Mouse (Mus musculus) T-helper 2 cell (primary cell): Measurements from ENCODE around the gene Erbb3.

ENCODE experiments used
- in situ Hi-C: fragments of 300-600 bp; cut with MboI, MseI; formaldehyde crosslinking; loops from one replicate; pipeline ENCODE4 v1.15.1; 2025; ENCODE audit warnings: high pct_unique_total_duplicates

Erbb3 gene

DNA sequence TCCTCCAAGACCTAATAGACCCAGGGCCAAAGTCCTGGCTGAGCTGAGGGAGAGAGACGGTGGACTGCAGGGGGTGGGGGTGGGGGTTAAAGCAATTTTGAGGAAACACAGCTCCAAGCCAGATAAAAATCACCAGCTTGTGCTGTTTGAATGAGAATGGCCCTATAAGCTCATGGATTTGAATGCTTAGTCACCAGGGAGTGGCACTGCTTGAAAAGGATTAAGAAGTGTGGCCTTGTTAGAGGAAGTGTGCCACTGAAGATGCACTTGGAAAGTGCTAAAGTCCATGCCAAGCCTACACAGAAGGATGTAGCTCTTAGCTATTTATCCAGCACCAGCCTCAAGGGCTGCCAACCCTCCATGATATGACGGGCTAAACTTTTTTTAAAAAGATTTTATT, 54.2 kb downstream of the Erbb3 start:
- in situ Hi-C loops, result no loop called here

- in situ Hi-C loops, result loop anchor here (5.0 kb wide), 1 partner anchor 34 kb away; the partner anchor contains the start of gene Myl6
Observed at GRCm38 (mm10) chr10:128526366-128527356, 62.8 kb downstream of the Erbb3 start.

- in situ Hi-C loops, result loop anchor here (5.0 kb wide), 1 partner anchor 33 kb away; the partner anchor contains the start of gene Myl6
Observed at GRCm38 (mm10) chr10:128525671-128526308, 63.7 kb downstream of the Erbb3 start, which contains the start of gene Esyt1. TSS of gene Esyt1 (minus strand) at chr10:128525871.

DNA sequence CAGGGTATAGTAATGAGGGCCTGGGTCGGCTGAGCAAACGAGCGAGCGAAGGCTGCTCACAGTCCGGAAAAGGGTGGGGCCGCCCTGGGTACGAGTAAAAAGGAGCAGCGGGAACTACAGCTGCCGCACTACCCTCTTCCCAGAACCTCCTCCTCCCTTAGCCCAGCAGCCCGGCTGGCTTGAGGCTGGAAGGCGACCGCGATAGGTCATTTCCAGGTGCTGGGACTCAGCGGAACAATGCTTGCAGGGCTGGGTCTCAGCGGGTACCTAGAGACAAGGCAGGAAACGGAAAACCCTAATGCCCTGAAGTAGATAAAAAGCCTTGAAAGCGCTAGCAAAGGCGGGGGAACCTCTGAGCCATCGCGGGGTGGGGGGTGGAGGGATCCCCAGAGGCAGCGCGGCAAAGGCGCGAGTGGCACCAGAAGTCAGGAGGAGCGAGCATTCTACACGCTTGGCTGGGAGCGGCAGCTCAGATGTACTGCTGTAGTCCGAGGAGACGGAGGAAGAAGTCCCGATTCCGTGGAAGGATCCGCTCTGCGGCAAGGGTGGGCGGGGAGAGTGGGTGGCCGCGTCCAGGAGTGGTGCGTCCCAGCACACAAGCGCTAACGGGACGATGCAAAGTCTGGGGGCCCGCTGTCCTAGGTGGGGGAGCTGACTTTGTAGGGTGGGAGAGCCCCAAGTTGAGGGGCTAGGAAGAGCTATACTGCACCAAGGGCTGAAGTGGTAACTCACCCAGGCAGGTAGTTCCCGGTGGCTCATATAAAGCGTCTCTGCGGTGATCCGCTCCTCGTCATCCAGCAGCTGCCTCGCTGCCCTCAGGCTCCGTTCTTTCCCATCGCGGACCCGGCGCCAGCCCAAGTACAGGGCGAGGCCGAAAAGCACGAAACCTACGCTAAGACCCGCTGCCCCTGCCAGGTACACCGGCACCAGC, 64.5 kb downstream of the Erbb3 start:
- in situ Hi-C loops, result loop anchor here (5.0 kb wide), 1 partner anchor 33 kb away; the partner anchor contains the start of gene Myl6

DNA sequence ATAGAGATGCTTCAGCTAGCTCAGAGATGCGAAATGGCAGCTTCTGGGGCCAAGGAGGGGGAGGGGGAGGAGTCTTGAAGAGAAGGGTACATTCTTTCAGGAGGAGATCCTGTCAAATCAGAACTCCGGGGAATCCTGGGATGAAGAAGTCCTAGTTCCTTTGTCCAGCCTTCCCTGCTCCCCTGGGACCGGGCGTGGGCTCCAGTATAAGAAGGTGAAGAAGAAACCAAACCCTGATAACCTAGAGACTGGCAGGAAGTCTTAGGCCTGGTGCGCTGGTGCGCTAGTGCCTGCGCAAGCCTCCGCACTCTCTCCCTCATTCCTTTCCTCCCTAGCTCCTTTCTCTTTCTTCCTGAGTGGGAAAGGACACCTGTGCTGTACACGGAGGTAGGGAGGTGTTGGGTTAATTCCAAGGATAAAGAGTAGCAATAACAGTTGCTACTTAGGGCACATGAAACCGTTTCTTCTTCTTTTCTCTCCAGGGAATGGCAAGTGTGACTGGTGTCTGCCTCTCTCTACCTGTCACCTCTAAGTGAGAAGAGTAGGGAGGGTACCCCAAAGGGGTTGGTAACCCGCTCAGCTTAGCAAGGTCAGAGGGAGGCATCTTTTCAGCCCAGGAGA, 65.2 kb downstream of the Erbb3 start:
- in situ Hi-C loops, result no loop called here

GRCm38 (mm10) chr10:128522351-128522750, 67.1 kb downstream of the Erbb3 start:
- in situ Hi-C loops, result no loop called here

- in situ Hi-C loops, result no loop called here
Observed at GRCm38 (mm10) chr10:128520591-128520990, 68.9 kb downstream of the Erbb3 start.

GRCm38 (mm10) chr10:128518833-128519232, 70.6 kb downstream of the Erbb3 start:
- in situ Hi-C loops, result no loop called here
